Mouse (Mus musculus): ENCODE results near the gene Slc19a1. TPM values are rescaled to one million over a fixed set of nuclear protein-coding genes. Genes with fewer than 3 reads are reported as not detected.

Slc19a1 gene
- polyA plus RNA-seq, 1 experiment, result 39.5 TPM

DNA sequence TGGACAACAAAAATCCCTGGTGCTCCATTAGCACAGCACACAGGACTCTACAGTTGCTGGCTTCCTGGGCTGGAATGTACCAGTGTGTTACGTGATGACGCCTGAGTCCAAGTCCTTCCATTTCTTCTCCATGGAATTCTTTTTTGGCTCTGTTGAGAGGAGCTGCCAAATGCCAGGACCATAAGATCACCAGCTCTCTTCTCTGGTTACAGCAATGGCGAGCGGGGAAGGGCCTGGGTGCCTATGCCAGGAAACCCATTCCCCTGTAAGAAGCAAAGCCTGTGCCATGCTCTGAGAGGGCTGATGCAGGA is 65.8 kb downstream of the Slc19a1 start:
- Histone ChIP-seq H3K27me3 (ENCODE audit: control insufficient read depth, insufficient read depth, low read length) (no peaks in the 10 kb centered on the region), H3K4me1 (ENCODE audit: control insufficient read depth, insufficient read depth, low read length) (peaks cover 5% of the 10 kb centered on the region), H3K27ac (ENCODE audit: insufficient read depth, low read length) (no peak overlapping the region), H3K4me3 (replicated peaks; ENCODE audit: insufficient read depth, low read depth, low read length) (no peak overlapping the region)
- TF ChIP-seq CTCF (IDR thresholded peaks at IDR 0.05; ENCODE audit: borderline replicate concordance, insufficient read depth, low read depth, low read length) (no peak), POLR2A (IDR thresholded peaks at IDR 0.05; ENCODE audit: borderline replicate concordance, insufficient read depth, low read length) (no peak)
- no peak for DNase-seq
- 79% methylated on average over 4 of the region's 4 CpGs for WGBS

DNA sequence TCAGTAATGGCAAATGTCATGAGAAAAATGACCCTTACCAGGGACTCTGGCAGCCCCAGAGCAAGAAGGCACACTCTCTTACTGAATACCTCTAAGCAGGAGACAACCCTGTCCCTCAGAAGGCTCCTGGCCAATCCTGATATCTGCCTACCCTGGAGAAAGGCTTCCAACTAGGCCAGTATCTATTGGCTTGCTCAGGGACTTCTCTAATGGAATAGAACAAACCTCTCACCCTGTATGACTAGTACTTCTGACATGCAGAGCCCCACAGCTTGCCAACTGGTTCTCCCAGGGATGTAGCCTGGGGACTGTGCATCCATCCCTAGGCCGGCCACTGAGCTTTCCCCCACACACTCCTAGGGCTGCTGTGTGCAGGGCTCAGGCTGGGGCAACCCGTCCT is 66.6 kb downstream of the Slc19a1 start:
- no peak overlapping the region for H3K4me3 ChIP-seq (replicated peaks; ENCODE audit: insufficient read depth, low read depth, low read length)
- no peak for DNase-seq
- TF ChIP-seq CTCF (IDR thresholded peaks at IDR 0.05; ENCODE audit: borderline replicate concordance, insufficient read depth, low read depth, low read length), result no peak
- TF ChIP-seq POLR2A (IDR thresholded peaks at IDR 0.05; ENCODE audit: borderline replicate concordance, insufficient read depth, low read length), result no peak
- peaks cover 5% of the 10 kb centered on the region for H3K4me1 ChIP-seq (ENCODE audit: control insufficient read depth, insufficient read depth, low read length)
- 89% methylated on average over 2 of the region's 2 CpGs for WGBS
- H3K27ac ChIP-seq (ENCODE audit: insufficient read depth, low read length), result no peak overlapping the region
- no peaks in the 10 kb centered on the region for H3K27me3 ChIP-seq (ENCODE audit: control insufficient read depth, insufficient read depth, low read length)

DNA sequence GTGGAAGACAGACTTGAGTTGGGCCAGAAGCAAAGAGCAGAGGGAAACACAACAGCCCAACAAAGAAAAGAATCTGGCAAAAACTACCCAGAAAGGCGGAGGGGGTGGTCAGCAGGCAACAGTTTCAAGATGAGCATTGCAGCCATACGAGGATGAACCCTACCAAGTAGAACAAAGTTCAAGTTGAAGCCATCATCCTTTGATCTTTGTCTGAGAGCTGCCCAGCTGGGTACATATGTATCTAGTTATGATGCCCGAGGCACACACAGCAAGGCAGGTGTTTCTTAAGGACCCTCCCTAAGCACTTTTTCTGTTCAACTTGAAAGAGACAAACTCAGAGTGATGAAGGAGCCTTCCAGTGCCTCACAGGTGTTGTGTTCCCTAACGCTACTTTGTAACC is 67.7 kb downstream of the Slc19a1 start:
- no peaks in the 10 kb centered on the region for H3K4me1 ChIP-seq (ENCODE audit: control insufficient read depth, insufficient read depth, low read length)
- WGBS, result 90% methylated on average over 4 of the region's 4 CpGs
- no peaks in the 10 kb centered on the region for H3K27me3 ChIP-seq (ENCODE audit: control insufficient read depth, insufficient read depth, low read length)
- no peak overlapping the region for H3K4me3 ChIP-seq (replicated peaks; ENCODE audit: insufficient read depth, low read depth, low read length)
- DNase-seq, result no peak
- no peak overlapping the region for H3K27ac ChIP-seq (ENCODE audit: insufficient read depth, low read length)
- no peak for TF ChIP-seq POLR2A (IDR thresholded peaks at IDR 0.05; ENCODE audit: borderline replicate concordance, insufficient read depth, low read length)
- no peak for TF ChIP-seq CTCF (IDR thresholded peaks at IDR 0.05; ENCODE audit: borderline replicate concordance, insufficient read depth, low read depth, low read length)

DNA sequence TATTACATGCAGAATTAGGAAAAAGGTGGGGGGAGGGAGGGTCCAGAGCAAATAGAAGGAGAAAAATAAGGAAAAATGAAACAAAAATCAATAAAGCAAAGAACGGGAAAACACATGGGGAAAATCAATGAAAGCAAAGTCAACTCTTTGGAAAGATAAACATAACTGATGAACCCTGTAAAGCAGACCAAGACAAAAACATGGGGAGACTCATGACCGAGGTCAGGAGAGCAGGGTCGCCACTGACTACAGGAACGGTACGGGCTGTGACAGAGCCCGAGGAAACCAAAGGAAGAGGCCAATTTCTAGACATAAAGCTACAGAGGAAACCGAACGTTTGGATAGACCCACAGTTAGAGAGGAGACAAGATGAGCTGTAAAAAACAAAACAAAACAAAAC is 71.6 kb downstream of the Slc19a1 start:
- H3K4me3 ChIP-seq (replicated peaks; ENCODE audit: insufficient read depth, low read depth, low read length), result no peak overlapping the region
- TF ChIP-seq CTCF (IDR thresholded peaks at IDR 0.05; ENCODE audit: borderline replicate concordance, insufficient read depth, low read depth, low read length), result no peak
- H3K27me3 ChIP-seq (ENCODE audit: control insufficient read depth, insufficient read depth, low read length), result no peaks in the 10 kb centered on the region
- 76% methylated on average over 8 of the region's 8 CpGs for WGBS
- DNase-seq, result no peak
- no peak overlapping the region for H3K27ac ChIP-seq (ENCODE audit: insufficient read depth, low read length)
- no peaks in the 10 kb centered on the region for H3K4me1 ChIP-seq (ENCODE audit: control insufficient read depth, insufficient read depth, low read length)

DNA sequence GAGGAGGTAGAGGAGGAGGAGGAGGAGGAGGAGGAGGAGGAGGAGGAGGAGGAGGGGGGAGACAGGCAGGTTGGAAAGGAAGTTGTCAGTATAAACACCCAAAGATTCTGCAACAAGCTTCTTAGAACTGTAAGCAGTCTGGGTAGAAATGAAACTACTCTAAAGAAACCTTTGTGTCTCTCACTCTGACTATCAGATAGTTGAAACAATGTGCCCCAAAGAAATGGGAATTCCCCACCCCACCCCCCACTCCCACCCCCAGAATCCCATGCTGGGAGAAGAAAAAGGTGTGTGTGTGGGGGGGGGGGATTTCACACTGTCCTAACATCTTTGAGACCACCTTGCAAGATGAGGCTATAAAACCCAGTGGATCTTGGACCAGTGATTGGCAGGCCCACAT is 72.3 kb downstream of the Slc19a1 start:
- H3K4me1 ChIP-seq (ENCODE audit: control insufficient read depth, insufficient read depth, low read length), result no peaks in the 10 kb centered on the region
- H3K27ac ChIP-seq (ENCODE audit: insufficient read depth, low read length), result no peak overlapping the region
- no peaks in the 10 kb centered on the region for H3K27me3 ChIP-seq (ENCODE audit: control insufficient read depth, insufficient read depth, low read length)
- no peak overlapping the region for H3K4me3 ChIP-seq (replicated peaks; ENCODE audit: insufficient read depth, low read depth, low read length)
- no peak for TF ChIP-seq CTCF (IDR thresholded peaks at IDR 0.05; ENCODE audit: borderline replicate concordance, insufficient read depth, low read depth, low read length)
- no peak for TF ChIP-seq POLR2A (IDR thresholded peaks at IDR 0.05; ENCODE audit: borderline replicate concordance, insufficient read depth, low read length)
- DNase-seq, result no peak

DNA sequence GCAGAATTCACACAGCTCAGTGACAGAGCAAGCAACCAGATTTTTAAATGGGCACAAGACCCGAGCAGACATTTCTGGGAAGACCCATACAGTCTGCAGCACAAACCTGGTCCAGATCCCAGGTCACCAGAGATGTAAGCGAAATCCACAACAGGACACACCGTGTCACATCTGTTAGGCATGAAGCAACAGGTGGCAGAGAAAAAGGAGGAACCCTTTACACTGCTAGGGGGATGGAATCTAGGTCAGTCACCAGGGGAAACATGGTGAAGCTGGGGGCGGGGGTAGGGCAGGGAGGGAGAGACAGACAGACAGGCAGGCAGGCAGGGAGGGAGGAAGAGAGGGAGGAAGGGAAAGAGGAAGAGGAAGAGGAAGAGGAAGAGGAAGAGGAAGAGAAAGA is 76.1 kb downstream of the Slc19a1 start:
- H3K4me1 ChIP-seq (ENCODE audit: control insufficient read depth, insufficient read depth, low read length), result no peaks in the 10 kb centered on the region
- no peak for DNase-seq
- H3K27ac ChIP-seq (ENCODE audit: insufficient read depth, low read length), result no peak overlapping the region
- no peaks in the 10 kb centered on the region for H3K27me3 ChIP-seq (ENCODE audit: control insufficient read depth, insufficient read depth, low read length)
- no peak overlapping the region for H3K4me3 ChIP-seq (replicated peaks; ENCODE audit: insufficient read depth, low read depth, low read length)
- WGBS, result 64% methylated on average over 4 of the region's 4 CpGs
- TF ChIP-seq CTCF (IDR thresholded peaks at IDR 0.05; ENCODE audit: borderline replicate concordance, insufficient read depth, low read depth, low read length) (no peak), POLR2A (IDR thresholded peaks at IDR 0.05; ENCODE audit: borderline replicate concordance, insufficient read depth, low read length) (no peak)

DNA sequence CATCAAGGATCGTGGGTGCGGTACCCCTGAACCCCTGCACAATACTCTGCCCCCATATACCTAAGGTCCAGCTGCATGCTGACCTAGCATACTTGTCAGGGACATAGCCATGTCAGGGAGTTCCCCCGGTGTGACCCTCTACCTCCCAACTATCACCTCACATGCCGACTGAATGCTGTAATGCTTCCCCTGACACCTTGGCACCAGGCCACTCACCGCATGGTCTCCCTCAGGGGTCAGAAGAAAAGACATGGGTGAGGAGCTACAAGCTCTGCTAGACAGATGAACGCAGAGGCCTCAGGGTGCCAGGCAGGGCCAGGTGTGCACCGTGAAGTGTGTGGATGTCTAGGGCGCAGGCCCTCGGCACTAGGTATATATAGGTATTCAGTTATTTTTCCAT is 78.0 kb downstream of the Slc19a1 start:
- H3K27ac ChIP-seq (ENCODE audit: insufficient read depth, low read length), result no peak overlapping the region
- TF ChIP-seq CTCF (IDR thresholded peaks at IDR 0.05; ENCODE audit: borderline replicate concordance, insufficient read depth, low read depth, low read length) (no peak), POLR2A (IDR thresholded peaks at IDR 0.05; ENCODE audit: borderline replicate concordance, insufficient read depth, low read length) (no peak)
- 82% methylated on average over 9 of the region's 9 CpGs for WGBS

More for the DNA sequence above, 78.0 kb downstream of the Slc19a1 start:
- Histone ChIP-seq H3K4me1 (ENCODE audit: control insufficient read depth, insufficient read depth, low read length) (no peaks in the 10 kb centered on the region), H3K27me3 (ENCODE audit: control insufficient read depth, insufficient read depth, low read length) (no peaks in the 10 kb centered on the region), H3K4me3 (replicated peaks; ENCODE audit: insufficient read depth, low read depth, low read length) (no peak overlapping the region)
- DNase-seq, result no peak

Other genes starting within 250 kb of the Slc19a1 start
- gene Pcbp3, start 70.4 kb upstream of the Slc19a1 start, polyA plus RNA-seq (2012; rRNA removed), result 72.3 and 79.5 TPM in 2 replicates
- 45.7 and 52.8 TPM in 2 replicates for gene Col18a1, start 134.3 kb downstream of the Slc19a1 start, polyA plus RNA-seq (2012; rRNA removed)
- 44.9 and 45.2 TPM in 2 replicates for gene Pofut2, start 227.0 kb downstream of the Slc19a1 start, polyA plus RNA-seq (2012; rRNA removed)

Data from cerebellum, adult 2 months (tissue).